Mouse (Mus musculus): ENCODE measurements at regions not wholly inside any gene's neighbourhood (a gene's known extent, or its start where the extent isn't known, plus 50 kb on each side); places are given as distances from the start of the nearest gene placed in this dataset.

DNA sequence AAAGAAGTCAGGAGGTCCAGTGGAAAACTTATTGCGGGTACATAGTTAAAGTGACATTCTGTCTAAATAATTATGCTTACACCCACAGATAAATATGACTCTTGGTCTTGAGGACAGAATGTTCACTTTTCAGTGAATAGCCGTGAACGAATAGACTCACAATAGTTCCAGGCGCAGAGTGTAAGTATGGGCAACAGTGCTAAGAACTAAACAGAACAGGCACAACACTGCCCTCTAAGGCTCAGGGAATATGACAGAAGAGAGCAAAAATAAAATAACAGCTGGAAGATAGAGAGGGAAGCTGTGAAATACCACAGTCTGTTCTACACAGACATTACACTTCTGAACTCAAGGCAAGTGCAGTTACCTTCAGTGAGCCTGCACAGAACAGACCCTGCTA is 207.9 kb upstream of the Speer2 start:
- H3K9me3 ChIP-seq (replicated peaks; ENCODE audit: insufficient read depth, low read length): no peaks in the 10 kb centered on the region
- H3K27me3 ChIP-seq (ENCODE audit: control insufficient read depth in 1 of 2, insufficient read depth in 2 of 2, low read length in 2 of 2): no peaks in the 10 kb centered on the region
- H3K4me3 ChIP-seq (ENCODE audit: control insufficient read depth in 1 of 2, insufficient read depth in 1 of 2, low read depth in 2 of 2, low read length in 2 of 2): no peak overlapping the region
- H3K9ac ChIP-seq (ENCODE audit: control insufficient read depth, low read depth, low read length, poor library complexity, severe bottlenecking): no peak overlapping the region
- no peak for TF ChIP-seq MAX (IDR thresholded peaks at IDR 0.05; ENCODE audit: low read length)
- no peak for TF ChIP-seq MAZ (IDR thresholded peaks at IDR 0.05; ENCODE audit: low read depth, low read length)
- TF ChIP-seq ELF1 (IDR thresholded peaks at IDR 0.05; ENCODE audit: low read depth, low read length): no peak
- no peak for TF ChIP-seq MAFK (IDR thresholded peaks at IDR 0.05; ENCODE audit: borderline replicate concordance, low read depth, low read length)
- no peak for TF ChIP-seq MYC (IDR thresholded peaks at IDR 0.05; ENCODE audit: low read depth, low read length)
- TF ChIP-seq MEF2A (IDR thresholded peaks at IDR 0.05; ENCODE audit: extremely low read depth, insufficient replicate concordance, low read depth, low read length, poor library complexity, severe bottlenecking): no peak
- TF ChIP-seq JUND (IDR thresholded peaks at IDR 0.05; ENCODE audit: low read depth, low read length): no peak
- TF ChIP-seq CHD1 (IDR thresholded peaks at IDR 0.05; ENCODE audit: low read depth, low read length): no peak
- TF ChIP-seq MYB (IDR thresholded peaks at IDR 0.05; ENCODE audit: low read depth, low read length): no peak
- no peak for TF ChIP-seq RCOR1 (IDR thresholded peaks at IDR 0.05; ENCODE audit: low read depth, low read length)
- no peak for TF ChIP-seq SMC3 (IDR thresholded peaks at IDR 0.05; ENCODE audit: low read depth, low read length)
- TF ChIP-seq CHD2 (IDR thresholded peaks at IDR 0.05; ENCODE audit: low read length): no peak
- no peak overlapping the region for H3K27ac ChIP-seq (ENCODE audit: control insufficient read depth, low read depth, low read length)
- H3K36me3 ChIP-seq (ENCODE audit: control insufficient read depth in 1 of 2, insufficient read depth in 2 of 2, low read length in 2 of 2): no peaks in the 10 kb centered on the region
- H3K4me1 ChIP-seq (ENCODE audit: control insufficient read depth in 1 of 2, insufficient read depth in 2 of 2, low read length in 2 of 2): no peaks in the 10 kb centered on the region
- DNase-seq (ENCODE audit: low read depth, low spot score): no peak
- no peaks in the 10 kb centered on the region for H3K79me2 ChIP-seq (ENCODE audit: control insufficient read depth, insufficient read depth, low read length, poor library complexity)

DNA sequence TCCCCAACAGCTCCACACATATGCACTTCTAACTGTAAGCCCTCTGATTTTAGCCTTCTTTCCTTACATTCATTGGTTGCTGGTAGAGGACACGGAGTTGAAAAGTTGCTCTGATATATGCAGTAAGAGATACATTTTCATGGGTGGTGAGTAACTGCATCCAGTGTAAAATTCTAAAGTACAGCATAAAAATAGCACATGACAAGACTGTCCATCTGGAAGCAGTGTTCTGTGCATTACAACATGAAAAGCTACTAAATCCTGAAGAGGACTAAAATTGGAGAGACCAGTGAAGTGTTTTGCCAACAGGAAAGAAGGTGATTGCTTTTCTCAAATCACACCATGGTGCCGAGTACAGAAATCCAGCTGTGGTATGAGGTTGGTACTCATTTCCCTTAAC is 210.2 kb upstream of the Speer2 start:
- no peak for TF ChIP-seq HCFC1 (IDR thresholded peaks at IDR 0.05; ENCODE audit: low read depth, low read length)
- TF ChIP-seq CHD2 (IDR thresholded peaks at IDR 0.05; ENCODE audit: low read length): no peak
- TF ChIP-seq CTCF (IDR thresholded peaks at IDR 0.05 in 2 of 3, conservative IDR thresholded peaks at IDR 0.05 in 1 of 3; ENCODE audit: control insufficient read depth in 1 of 3, insufficient read depth in 1 of 3, low read depth in 2 of 3, low read length in 3 of 3, poor library complexity in 1 of 3, severe bottlenecking in 1 of 3): no peak
- TF ChIP-seq MYC (IDR thresholded peaks at IDR 0.05; ENCODE audit: low read depth, low read length): no peak
- no peak for TF ChIP-seq ELF1 (IDR thresholded peaks at IDR 0.05; ENCODE audit: low read depth, low read length)
- TF ChIP-seq USF1 (IDR thresholded peaks at IDR 0.05; ENCODE audit: low read depth, low read length): no peak
- no peak for TF ChIP-seq EP300 (IDR thresholded peaks at IDR 0.05; ENCODE audit: low read depth in 1 of 2, low read length in 2 of 2)
- no peak for TF ChIP-seq MAX (IDR thresholded peaks at IDR 0.05; ENCODE audit: low read length)
- TF ChIP-seq SMC3 (IDR thresholded peaks at IDR 0.05; ENCODE audit: low read depth, low read length): no peak
- TF ChIP-seq E2F4 (IDR thresholded peaks at IDR 0.05; ENCODE audit: borderline replicate concordance, low read depth, low read length): no peak
- no peak for TF ChIP-seq TAL1 (IDR thresholded peaks at IDR 0.05; ENCODE audit: low read length)
- no peak for TF ChIP-seq POLR2AphosphoS5 (IDR thresholded peaks at IDR 0.05; ENCODE audit: borderline replicate concordance, low read depth, low read length)
- no peak for TF ChIP-seq ZNF384 (IDR thresholded peaks at IDR 0.05; ENCODE audit: low read depth, low read length)
- TF ChIP-seq JUND (IDR thresholded peaks at IDR 0.05; ENCODE audit: low read depth, low read length): no peak
- TF ChIP-seq ZMIZ1 (IDR thresholded peaks at IDR 0.05; ENCODE audit: low read depth, low read length): no peak
- no peak for TF ChIP-seq ETS1 (IDR thresholded peaks at IDR 0.05; ENCODE audit: low read depth, low read length)
- TF ChIP-seq KAT2A (conservative IDR thresholded peaks at IDR 0.05; ENCODE audit: low read depth, low read length): no peak
- no peak for TF ChIP-seq MEF2A (IDR thresholded peaks at IDR 0.05; ENCODE audit: extremely low read depth, insufficient replicate concordance, low read depth, low read length, poor library complexity, severe bottlenecking)
- no peak for TF ChIP-seq POLR2AphosphoS2 (IDR thresholded peaks at IDR 0.05; ENCODE audit: low read length)
- TF ChIP-seq UBTF (IDR thresholded peaks at IDR 0.05; ENCODE audit: borderline replicate concordance, insufficient read depth, low read depth, low read length): no peak
- Histone ChIP-seq H3K4me1 (ENCODE audit: control insufficient read depth in 1 of 2, insufficient read depth in 2 of 2, low read length in 2 of 2) (no peaks in the 10 kb centered on the region), H3K36me3 (ENCODE audit: control insufficient read depth in 1 of 2, insufficient read depth in 2 of 2, low read length in 2 of 2) (no peaks in the 10 kb centered on the region), H3K79me2 (ENCODE audit: control insufficient read depth, insufficient read depth, low read length, poor library complexity) (no peaks in the 10 kb centered on the region), H3K9me3 (replicated peaks; ENCODE audit: insufficient read depth, low read length) (no peaks in the 10 kb centered on the region), H3K27me3 (ENCODE audit: control insufficient read depth in 1 of 2, insufficient read depth in 2 of 2, low read length in 2 of 2) (no peaks in the 10 kb centered on the region), H3K9ac (ENCODE audit: control insufficient read depth, low read depth, low read length, poor library complexity, severe bottlenecking) (no peak overlapping the region), H3K4me3 (ENCODE audit: control insufficient read depth in 1 of 2, insufficient read depth in 1 of 2, low read depth in 2 of 2, low read length in 2 of 2) (no peak overlapping the region), H3K27ac (ENCODE audit: control insufficient read depth, low read depth, low read length) (no peak overlapping the region)
- no peak for DNase-seq (ENCODE audit: low read depth, low spot score)

Data from MEL (cell line).